Mouse (Mus musculus) v-Abl transformed pro-B cells (cell line): Measurements from ENCODE around the gene 4930438A08Rik.

Source experiments
- in situ Hi-C, 2 experiments: fragments of 400-800 bp; cut with MboI; formaldehyde crosslinking; loops; one replicate each; pipeline ENCODE4 v1.15.1; 2025; ENCODE audit not compliant: unreplicated experiment in 2 of 2

Gene 4930438A08Rik

DNA sequence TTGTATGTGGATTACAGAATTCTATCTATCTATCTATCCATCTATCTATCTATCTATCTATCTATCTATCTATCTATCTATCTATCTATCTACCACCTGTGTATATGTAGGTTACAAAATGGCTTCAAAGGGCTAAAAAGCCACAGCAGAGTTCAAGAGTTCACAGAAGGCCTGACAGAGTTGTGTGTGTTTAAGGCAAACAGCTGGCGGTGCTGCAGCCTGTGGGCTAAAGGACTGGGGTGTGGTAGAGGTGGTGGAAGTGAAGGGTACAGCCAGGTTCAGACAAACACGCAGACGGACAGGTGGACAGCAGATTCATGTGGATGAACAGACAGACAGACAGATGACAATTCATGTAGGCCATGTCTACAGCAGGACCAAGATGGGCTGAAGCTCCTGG lies 6.3 kb upstream of the 4930438A08Rik start:
- in situ Hi-C loops = no loop called here

DNA sequence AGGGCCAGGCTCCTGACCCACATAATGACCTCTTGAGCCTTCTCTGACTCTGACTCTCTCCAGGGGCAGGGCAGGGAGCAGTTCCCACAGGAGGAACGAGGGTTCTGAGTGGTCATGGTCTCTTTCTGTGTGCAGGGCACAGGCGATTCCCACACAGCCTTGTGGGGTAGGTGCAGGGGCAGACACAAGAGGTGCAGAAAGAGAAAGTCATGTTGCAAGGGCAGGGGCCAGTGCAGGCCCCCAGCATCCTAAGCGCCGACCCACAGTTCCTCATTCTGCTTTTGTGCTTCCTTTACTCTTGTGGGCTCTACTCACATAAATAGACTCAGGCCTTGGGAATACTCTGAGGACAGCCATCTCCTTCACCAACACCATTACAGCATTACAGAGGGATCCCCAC lies 1.2 kb downstream of the 4930438A08Rik start:
- in situ Hi-C loops = no loop called here

DNA sequence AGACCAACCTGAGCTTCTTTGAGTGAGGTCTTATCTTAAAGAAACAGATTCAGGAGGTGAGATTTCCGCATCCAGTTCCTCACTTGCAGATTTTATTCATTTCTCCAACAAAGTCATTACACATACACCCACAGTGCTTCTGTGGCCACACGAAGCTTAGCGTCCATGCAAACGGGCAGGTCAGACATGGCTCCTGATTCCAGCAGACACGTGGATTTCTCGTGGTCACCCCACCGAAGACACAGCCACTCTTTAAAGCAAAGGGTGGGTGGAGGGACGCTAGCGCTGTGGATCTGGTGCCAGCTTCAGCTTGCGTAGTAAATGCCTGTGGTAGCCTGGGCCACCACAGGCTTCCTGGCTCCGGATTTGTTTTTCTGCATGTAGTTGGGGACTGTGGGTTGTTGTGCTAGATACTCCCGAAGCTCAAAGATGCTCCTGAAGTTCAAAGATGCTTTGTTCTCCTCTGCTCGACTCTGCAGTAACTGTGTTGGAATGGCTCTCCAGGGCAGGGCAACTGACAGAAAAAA lies 7.4 kb downstream of the 4930438A08Rik start:
- in situ Hi-C loops = no loop called here

DNA sequence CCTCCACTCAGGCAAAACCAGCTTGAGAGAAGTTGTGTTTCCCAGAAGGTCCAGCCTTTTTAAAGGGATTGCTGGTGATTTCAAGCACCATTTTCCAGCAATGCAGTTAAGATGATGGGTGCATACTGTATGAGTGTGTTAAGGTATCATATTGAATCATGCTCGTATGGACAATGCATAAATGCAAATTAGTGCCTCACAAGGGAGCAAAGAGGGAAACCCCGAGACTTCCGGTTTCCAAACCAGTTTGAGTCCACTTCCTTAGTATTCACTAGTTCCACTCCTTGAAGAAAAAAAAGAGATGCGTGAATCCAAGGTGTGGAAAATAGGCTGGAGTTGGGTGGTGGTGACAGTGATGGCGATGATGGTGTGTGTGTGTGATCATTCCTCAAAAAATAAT lies 7.9 kb downstream of the 4930438A08Rik start:
- in situ Hi-C loops = no loop called here

DNA sequence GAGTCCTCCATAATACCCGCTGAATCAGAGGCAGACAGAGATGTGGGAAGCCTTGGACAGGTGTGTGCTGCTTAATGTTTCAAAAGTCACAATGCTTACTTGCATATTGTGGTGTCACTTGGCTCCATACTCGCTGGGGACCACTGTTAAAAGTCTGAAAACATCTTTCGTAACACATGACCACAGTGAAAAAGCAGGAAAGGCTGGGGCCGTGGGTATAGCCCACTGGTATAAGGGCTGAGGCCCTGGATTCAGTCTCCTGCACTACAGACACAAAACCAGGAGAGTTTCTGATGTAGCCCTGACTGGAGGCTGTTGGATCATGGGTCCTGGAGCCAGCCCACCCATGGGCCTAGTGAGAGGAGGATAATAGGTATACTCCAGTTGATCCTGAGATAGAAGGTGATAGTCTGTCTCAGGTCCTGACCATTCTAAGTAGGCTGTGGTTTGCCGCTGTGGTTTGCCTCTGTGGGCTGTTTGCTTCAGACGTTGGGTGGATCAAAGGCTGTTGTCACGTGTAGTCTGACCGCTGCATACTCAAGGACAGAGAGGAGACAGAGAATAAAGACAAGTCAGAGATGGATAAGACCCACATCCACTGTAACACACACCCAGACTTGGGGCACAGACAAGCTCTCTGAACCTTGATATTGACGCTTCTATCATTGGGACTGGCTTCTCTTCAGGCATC lies 15.5 kb downstream of the 4930438A08Rik start:
- in situ Hi-C loops = loop anchor here in 1 of 2 experiments (10.0 kb wide), 1 partner anchor 345 kb away; the partner anchor contains the start of gene Olfr323

DNA sequence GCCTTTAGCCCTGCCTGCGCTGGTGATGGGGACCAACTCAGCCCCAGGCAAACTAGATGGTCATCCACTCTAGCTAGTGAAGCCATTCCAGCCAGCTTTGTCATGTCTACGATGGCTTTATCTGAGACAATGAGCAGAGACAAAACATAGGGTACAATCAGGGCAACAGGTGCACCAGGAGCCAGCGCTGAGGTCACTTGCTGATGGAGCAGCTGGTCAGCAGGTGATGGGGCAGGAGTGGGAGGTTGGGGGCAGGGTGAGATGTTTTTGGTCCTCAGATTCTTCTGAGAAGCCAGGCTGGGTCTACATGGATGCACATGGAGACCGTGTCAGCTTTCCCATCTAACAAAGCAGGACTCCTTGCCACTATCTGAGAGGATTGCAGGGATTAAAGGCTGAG lies 16.2 kb downstream of the 4930438A08Rik start:
- in situ Hi-C loops = loop anchor here in 1 of 2 experiments (10.0 kb wide), 1 partner anchor 344 kb away; the partner anchor contains the start of gene Olfr323

DNA sequence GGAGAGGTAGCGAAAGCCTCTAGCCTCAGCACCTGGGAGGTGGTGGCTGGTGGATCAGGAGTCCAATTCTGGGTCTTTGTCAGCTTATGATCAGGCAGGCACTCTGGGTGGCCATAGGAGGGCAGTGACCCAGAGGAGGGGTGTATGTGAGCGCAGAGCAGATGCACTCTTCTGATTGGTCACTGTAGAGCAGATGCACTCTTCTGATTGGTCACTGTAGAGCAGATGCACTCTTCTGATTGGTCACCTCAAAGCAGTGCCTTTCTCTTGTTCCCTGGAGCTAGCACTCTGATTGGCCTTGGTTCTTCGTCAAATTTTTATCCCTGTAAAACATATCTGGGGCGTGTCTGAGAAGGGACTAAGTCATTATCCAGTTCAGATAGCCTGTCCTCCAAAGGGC lies 18.2 kb downstream of the 4930438A08Rik start:
- in situ Hi-C loops = loop anchor here in 1 of 2 experiments (10.0 kb wide), 1 partner anchor 342 kb away; the partner anchor contains the start of gene Olfr323

DNA sequence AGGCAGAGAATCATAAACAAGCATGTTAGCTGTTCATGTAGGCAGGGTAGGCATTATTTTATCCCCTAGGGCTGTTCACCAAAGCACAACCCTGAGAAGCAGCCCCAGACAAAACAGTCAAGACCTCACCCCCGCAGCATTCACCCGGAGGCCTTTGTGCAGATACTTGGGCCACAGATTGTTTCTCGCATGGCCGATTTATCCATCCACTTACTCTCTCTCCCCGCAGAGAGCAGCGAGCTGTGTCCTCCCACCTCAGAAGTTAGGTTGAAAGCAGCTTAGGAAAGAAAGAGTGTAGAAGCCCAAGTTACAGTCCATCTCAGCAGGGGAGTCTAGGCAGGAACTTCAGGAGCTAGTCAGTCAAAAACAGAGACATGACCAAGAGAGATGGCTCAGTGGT lies 22.8 kb downstream of the 4930438A08Rik start:
- in situ Hi-C loops = loop anchor here in 1 of 2 experiments (10.0 kb wide), 1 partner anchor 337 kb away; the partner anchor contains the start of gene Olfr323

DNA sequence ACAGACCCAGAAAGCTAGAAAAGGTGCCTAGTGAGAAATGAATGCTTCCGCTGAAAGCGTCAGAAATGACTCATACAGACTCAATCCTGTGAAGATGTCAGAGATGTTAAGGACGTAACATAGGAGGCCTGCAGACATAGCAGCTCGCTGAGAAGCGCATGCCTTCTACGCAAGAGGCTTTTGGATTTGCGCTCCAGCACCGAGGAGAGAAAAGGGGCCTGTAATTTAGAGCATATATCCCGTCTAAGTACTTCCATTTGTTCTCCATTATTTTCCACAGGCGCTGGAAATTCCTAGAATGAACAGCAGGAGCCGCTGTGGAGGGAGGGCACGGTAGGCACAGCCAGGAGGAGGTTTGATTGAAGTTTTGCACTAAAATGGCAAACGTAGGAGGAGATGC lies 26.5 kb downstream of the 4930438A08Rik start:
- in situ Hi-C loops = loop anchor here (5.0 to 25.0 kb wide), 8 partner anchors 114 to 911 kb away; partner anchors contain the start of genes Hist3h2a (in 2 of the 2), Trim17 (in 2 of the 2), 2310033P09Rik (in 1 of the 2) and Cnot8 (in 1 of the 2)

DNA sequence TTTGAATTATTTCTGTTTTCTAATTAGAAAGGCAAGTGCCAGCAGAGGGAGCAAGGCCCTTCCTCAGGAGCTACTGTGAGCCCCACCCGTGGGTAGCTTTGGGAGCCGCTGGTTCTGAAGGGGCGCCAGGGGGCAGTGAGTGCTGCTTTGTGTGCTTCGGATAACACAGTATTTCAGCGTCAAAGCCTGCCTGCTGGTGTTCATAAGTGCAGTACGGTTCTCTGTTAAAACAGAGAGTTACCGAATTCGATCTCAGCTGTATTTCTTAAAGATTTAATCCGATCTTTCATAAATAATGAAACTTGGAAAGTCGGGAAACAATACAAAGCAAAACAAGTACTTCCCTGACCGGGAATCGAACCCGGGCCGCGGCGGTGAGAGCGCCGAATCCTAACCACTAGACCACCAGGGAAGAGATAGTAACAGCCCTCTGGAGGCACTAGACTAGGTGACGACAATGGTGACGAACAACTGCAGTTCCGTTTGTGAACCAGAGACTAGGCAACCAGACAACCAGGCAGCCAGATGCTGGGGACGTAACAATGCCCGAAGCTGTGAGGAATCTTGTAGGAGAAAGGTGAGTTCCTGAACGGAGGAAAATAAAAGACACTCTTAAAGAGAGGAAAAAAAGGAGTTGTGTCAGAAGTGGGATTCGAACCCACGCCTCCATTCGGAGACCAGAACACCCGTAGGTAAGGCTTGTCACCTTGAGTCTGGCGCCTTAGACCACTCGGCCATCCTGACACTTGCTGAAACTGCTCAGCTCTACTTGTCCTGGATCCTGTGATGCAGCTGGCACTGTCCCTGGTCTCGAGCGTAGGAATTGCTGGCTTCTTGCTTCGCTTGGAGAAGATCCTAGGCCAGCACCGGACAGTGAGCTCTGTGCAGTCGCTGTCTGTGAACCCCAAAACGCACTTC lies 27.5 kb downstream of the 4930438A08Rik start:
- in situ Hi-C loops = loop anchor here (5.0 to 25.0 kb wide), 8 partner anchors 115 to 910 kb away; partner anchors contain the start of genes Hist3h2a (in 2 of the 2), Trim17 (in 2 of the 2), 2310033P09Rik (in 1 of the 2) and Cnot8 (in 1 of the 2)

DNA sequence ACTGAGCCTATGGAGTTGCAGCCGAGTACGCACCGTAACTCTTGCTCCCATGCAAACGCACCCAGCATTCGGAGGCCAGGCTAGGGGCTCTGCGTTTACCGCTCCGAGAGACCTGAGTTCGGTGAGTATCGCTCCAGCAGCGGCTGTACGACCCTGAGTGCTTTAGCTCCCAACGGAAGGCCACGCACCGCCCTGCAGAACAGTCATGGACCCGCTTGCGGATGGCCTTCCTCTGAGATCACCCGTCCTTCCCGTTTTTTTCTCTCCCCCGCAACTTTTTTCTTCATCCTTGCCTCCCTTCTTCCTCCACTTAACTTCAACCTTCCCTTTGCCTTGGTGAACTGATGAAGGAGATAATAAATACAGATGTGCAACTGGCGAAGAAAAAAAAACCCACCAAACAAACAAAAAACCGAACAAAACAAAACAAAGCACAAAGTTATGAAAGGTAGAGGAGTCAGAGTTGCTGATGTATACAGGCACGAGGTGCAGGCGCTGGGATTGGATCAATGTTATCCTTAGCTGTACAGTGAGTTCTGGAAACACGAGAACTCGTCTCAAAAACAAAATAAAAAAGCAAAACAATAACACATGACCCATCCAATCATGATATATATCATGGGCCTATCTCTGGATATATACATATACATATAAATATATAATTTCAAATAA lies 28.3 kb downstream of the 4930438A08Rik start:
- in situ Hi-C loops = loop anchor here (5.0 to 25.0 kb wide), 8 partner anchors 116 to 909 kb away; partner anchors contain the start of genes Hist3h2a (in 2 of the 2), Trim17 (in 2 of the 2), 2310033P09Rik (in 1 of the 2) and Cnot8 (in 1 of the 2)

DNA sequence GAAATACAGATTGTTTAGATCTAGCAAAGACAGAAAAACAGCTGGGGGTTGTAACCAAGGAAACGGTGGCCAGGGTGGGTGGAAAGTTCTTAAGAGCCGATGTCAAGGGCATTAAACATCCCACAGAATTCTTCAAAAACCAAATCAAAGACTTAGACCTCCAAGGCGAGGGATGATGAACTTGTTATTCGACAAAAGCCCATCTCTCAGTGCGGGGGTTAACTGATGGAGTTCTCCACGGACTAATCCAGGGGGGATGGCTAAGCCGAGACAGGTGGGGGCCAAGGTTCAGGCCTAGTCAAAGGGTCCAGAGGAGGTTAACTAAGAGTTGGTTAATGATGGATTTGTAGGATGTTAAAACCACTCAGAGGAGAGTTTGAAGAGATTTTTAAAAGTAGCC lies 29.0 kb downstream of the 4930438A08Rik start:
- in situ Hi-C loops = loop anchor here (5.0 to 25.0 kb wide), 8 partner anchors 116 to 909 kb away; partner anchors contain the start of genes Hist3h2a (in 2 of the 2), Trim17 (in 2 of the 2), 2310033P09Rik (in 1 of the 2) and Cnot8 (in 1 of the 2)

DNA sequence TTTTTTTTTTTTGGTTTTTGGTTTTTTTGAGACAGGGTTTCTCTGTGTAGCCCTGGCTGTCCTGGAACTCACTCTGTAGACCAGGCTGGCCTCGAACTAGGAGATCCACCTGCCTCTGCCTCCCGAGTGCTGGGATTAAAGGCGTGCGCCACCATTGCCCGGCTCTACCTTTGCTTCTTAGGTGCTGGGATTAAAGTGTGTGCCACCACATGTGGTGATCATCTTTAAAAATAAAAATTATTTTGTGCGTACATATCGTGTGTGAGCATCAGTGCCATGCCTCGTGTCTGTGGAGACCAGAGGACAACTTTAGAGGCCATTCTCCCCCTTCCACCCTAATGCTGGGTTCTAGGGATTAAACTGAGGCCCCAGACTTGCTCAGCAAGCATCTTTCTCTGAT lies 30.7 kb downstream of the 4930438A08Rik start:
- in situ Hi-C loops = loop anchor here (10.0 to 25.0 kb wide), 5 partner anchors 200 to 907 kb away; partner anchors contain the start of genes Hist3h2a (in 2 of the 2), Trim17 (in 2 of the 2), 2310033P09Rik (in 1 of the 2) and Cnot8 (in 1 of the 2)

DNA sequence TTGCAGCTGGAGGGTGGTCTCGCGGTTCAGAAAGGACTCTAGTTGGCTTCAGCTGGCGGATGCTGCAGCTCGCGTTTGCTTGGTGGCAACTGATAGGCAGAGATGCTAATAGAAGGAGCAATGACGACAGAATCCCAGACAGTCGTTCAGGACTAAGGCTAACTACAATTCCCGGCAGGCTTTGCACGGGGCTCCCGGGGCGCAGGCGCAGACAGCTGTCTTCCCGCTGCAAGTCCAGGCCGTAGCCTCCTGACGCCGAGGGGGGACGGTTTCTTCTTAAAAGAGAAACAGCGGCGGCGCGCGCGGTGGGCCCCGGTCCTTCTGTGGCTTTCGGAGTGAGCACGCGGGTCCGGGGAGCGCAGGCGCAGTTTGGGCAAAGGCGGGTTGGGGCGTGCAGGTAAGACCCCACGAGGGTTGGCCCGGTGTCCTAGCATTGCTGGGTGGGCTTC lies 32.3 kb downstream of the 4930438A08Rik start, which contains the start of gene Zfp692:
TSS of gene Zfp692 (plus strand) at position 210 of the 449 bp plus-strand sequence.
- in situ Hi-C loops = loop anchor here (10.0 to 25.0 kb wide), 5 partner anchors 202 to 905 kb away; partner anchors contain the start of genes Hist3h2a (in 2 of the 2), Trim17 (in 2 of the 2), 2310033P09Rik (in 1 of the 2) and Cnot8 (in 1 of the 2)

DNA sequence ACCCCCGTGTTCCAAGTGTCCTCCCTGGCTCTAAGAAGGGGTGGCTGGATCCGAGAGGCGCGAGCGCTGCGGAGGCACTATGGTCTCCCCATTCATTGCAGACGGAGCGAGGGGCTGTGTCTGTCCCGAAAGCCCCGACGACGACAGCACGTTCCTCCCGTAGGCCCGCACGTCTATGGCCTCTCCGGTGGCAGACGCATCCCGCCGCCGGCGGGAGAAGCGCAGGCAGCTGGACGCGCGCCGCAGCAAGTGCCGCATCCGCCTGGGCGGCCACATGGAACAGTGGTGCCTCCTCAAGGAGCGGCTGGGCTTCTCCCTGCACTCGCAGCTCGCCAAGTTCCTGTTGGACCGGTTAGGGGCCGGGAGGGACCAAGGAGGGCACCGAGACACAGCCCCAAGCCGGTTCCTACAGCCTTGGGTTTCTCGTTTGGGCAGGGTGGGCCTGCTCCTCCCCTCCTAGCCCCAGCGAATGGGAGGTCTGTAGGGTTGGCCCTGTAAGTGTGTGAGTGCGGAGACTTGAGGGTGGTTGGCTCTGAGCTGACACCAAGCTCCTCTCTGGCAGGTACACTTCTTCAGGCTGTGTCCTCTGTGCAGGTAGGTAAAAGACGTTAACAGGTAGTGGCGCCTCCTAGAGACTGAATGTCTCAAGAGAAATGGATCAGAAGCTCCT lies 32.9 kb downstream of the 4930438A08Rik start:
- in situ Hi-C loops = loop anchor here (10.0 to 25.0 kb wide), 5 partner anchors 203 to 905 kb away; partner anchors contain the start of genes Hist3h2a (in 2 of the 2), Trim17 (in 2 of the 2), 2310033P09Rik (in 1 of the 2) and Cnot8 (in 1 of the 2)

DNA sequence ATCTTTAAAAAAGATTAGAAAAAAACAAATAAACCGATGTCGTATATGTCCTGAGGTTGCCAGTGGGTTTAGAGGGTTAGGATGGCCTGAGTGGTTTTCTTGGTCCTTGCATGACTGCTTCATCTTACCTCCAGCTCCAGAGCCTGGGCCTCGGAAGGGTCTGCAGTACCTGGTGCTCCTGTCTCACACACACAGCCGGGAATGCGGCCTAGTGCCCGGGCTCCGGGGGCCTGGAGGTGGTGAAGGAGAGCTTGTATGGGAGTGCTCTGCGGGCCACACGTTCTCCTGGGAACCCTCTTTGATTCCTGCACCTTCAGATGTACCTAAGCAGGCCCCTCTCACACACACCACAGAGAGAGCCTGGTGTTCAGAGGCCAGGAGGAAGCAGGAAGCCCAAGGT lies 34.1 kb downstream of the 4930438A08Rik start:
- in situ Hi-C loops = loop anchor here (10.0 to 25.0 kb wide), 5 partner anchors 204 to 904 kb away; partner anchors contain the start of genes Hist3h2a (in 2 of the 2), Trim17 (in 2 of the 2), 2310033P09Rik (in 1 of the 2) and Cnot8 (in 1 of the 2)

DNA sequence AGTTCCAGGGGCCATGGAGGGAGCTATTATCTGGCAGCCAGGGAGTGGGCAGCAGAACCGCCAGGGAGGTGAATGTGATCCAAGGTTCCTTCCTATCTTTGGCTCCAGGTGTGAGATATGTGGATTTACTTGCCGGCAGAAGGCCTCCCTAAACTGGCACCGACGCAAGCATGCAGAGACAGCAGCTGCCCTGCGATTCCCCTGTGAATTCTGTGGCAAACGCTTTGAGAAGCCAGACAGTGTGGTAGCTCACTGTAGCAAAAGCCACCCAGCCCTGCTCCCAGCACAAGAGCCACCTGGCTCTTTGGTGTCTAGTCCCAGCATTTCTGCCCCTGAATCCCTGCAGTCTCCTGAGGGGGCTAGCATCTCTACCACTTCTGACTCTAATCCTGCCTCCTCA lies 39.5 kb downstream of the 4930438A08Rik start:
- in situ Hi-C loops = loop anchor here (25.0 kb wide), 2 partner anchors 648 to 898 kb away; partner anchors contain the start of genes 2310033P09Rik (in 1 of the 2), Hist3h2a (in 1 of the 2), Mrpl55 (in 1 of the 2) and Trim17 (in 1 of the 2)
